ENCODE assay signal across 9 mouse cellular contexts in genomic region chr10:107123529-107124335, GRCm38 (mm10). TPM values are rescaled to one million over a fixed set of nuclear protein-coding genes. Genes with fewer than 3 reads are reported as not detected.
DNase-seq lines count a peak whose midpoint lies in the region; ATAC-seq lines count a peak whose summit lies in the region.
"Had no signal": no experiment of that assay in that cellular context is flagged by ENCODE, and none has a peak within 500 bp of the region (broad histone marks: within the 10 kb centered on the region; RNA-seq: fewer than 3 reads in every experiment).

Gene Acss3, minus strand, starts transcription at chr10:107123668.

- H3K9ac ChIP-seq in embryonic facial prominence, embryonic 15.5 days = peak within 1 kb of the TSS; percentile 12; the same call in 1 of the 2 replicates
- H3K9ac ChIP-seq in heart, embryonic 14.5 days (ENCODE audit: low read length) = peak within 1 kb of the TSS; percentile 81
- H3K9ac ChIP-seq in kidney, embryonic 15.5 days = peak within 1 kb of the TSS; percentile 48

- no peaks in the 10 kb centered on the region for H3K36me3 ChIP-seq in embryonic facial prominence, embryonic 15.5 days
- no peaks in the 10 kb centered on the region for H3K36me3 ChIP-seq in heart, embryonic 14.5 days (ENCODE audit: control insufficient read depth, insufficient read depth, low read length)
- H3K36me3 ChIP-seq in kidney, embryonic 15.5 days = no peaks in the 10 kb centered on the region

- peak; percentile 4 for DNase-seq in layer of hippocampus, adult 9-11 months
- DNase-seq in layer of hippocampus, postnatal 36 days = no peak
- DNase-seq in lung, postnatal 10 days = peak; percentile 77
- peak; percentile 67 for DNase-seq in skeletal muscle tissue, adult 2 months (ENCODE audit: low read depth, low spot score)
- DNase-seq in thymus, postnatal 0 days (ENCODE audit: low spot score) = no peak

- H3K9me3 ChIP-seq in embryonic facial prominence, embryonic 15.5 days (replicated peaks) = no peaks in the 10 kb centered on the region
- H3K9me3 ChIP-seq in heart, embryonic 14.5 days (ENCODE audit: control insufficient read depth, low read length) = no peaks in the 10 kb centered on the region
- no peaks in the 10 kb centered on the region for H3K9me3 ChIP-seq in kidney, embryonic 15.5 days (replicated peaks)

- ATAC-seq in embryonic facial prominence, embryonic 15.5 days (ENCODE audit: insufficient number of reproducible peaks, low FRiP score, low TSS enrichment, low read depth) = peak; percentile 87
- peak; percentile 86 for ATAC-seq in heart, embryonic 14.5 days (ENCODE audit: insufficient number of reproducible peaks, insufficient read depth, low FRiP score, low read depth)
- peak; percentile 97 for ATAC-seq in kidney, embryonic 15.5 days (replicated peaks; ENCODE audit: low FRiP score)

- H3K27me3 ChIP-seq in embryonic facial prominence, embryonic 15.5 days = no peaks in the 10 kb centered on the region
- no peaks in the 10 kb centered on the region for H3K27me3 ChIP-seq in heart, embryonic 14.5 days (ENCODE audit: control insufficient read depth, insufficient read depth, low read length)
- no peaks in the 10 kb centered on the region for H3K27me3 ChIP-seq in kidney, embryonic 15.5 days
- H3K27me3 ChIP-seq: CH12.LX had no signal

- peak within 1 kb of the TSS; percentile 72 for H3K27ac ChIP-seq in embryonic facial prominence, embryonic 15.5 days (replicated peaks)
- peak within 1 kb of the TSS in 1 of 2 experiments; percentile 50; a peak in 1 of 4 replicates for H3K27ac ChIP-seq in heart, embryonic 14.5 days (replicated peaks in 1 of 2; ENCODE audit: control insufficient read depth in 1 of 2, insufficient read depth in 1 of 2, low read depth in 2 of 2, low read length in 2 of 2)
- no peak within 1 kb of the TSS for H3K27ac ChIP-seq in kidney, embryonic 15.5 days

- peaks cover 6% of the 10 kb centered on the region; the same call in 1 of the 2 replicates for H3K4me1 ChIP-seq in embryonic facial prominence, embryonic 15.5 days
- 0 out of 4 replicates have a peak, but pooled peaks cover 0 to 4% of the 10 kb centered on the region in 2 experiments for H3K4me1 ChIP-seq in heart, embryonic 14.5 days (ENCODE audit: control insufficient read depth in 2 of 2, insufficient read depth in 2 of 2, low read length in 2 of 2)
- peaks cover 8% of the 10 kb centered on the region for H3K4me1 ChIP-seq in kidney, embryonic 15.5 days

- H3K4me2 ChIP-seq in embryonic facial prominence, embryonic 15.5 days (replicated peaks) = peak within 1 kb of the TSS; percentile 64
- H3K4me2 ChIP-seq in heart, embryonic 14.5 days (ENCODE audit: low read length) = peak within 1 kb of the TSS; percentile 78
- H3K4me2 ChIP-seq in kidney, embryonic 15.5 days = peak within 1 kb of the TSS; percentile 67

- H3K4me3 ChIP-seq in embryonic facial prominence, embryonic 15.5 days (replicated peaks) = peak within 1 kb of the TSS; percentile 51
- peak within 1 kb of the TSS; percentile 59 to 67 for H3K4me3 ChIP-seq in heart, embryonic 14.5 days (ENCODE audit: control insufficient read depth in 1 of 2, insufficient read depth in 1 of 2, low read depth in 1 of 2, low read length in 2 of 2)
- peak within 1 kb of the TSS; percentile 52 for H3K4me3 ChIP-seq in kidney, embryonic 15.5 days (replicated peaks)

- 1% methylated on average over 17 of the region's 17 CpGs for WGBS in embryonic facial prominence, embryonic 15.5 days
- WGBS in heart, embryonic 14.5 days = 2% methylated on average over 17 of the region's 17 CpGs
- WGBS in kidney, embryonic 15.5 days = 2% methylated on average over 17 of the region's 17 CpGs

RNA-seq across cellular contexts. Expression of gene Acss3, which starts in this region (rescaled TPM):
- 1 to 10 TPM in 1 of 2 experiments, under 1 TPM in 1; 0.47 to 1.3 TPM for total RNA-seq in layer of hippocampus, postnatal 36 days (2021)
- polyA plus RNA-seq in embryonic facial prominence, embryonic 15.5 days (2015; fragmentation: Nextera tagmentation; extraction: Ambion mirVana) = 4.0 and 4.7 TPM in 2 replicates
- 3.3 and 4.1 TPM in 2 replicates for polyA plus RNA-seq in heart, embryonic 14.5 days (2014; fragmentation: Nextera tagmentation; extraction: Ambion mirVana)
- polyA plus RNA-seq in kidney, embryonic 15.5 days (2015; fragmentation: Nextera tagmentation; extraction: Ambion mirVana) = 2.6 and 2.9 TPM in 2 replicates
- 0.08 and 0.13 TPM in 2 replicates for polyA plus RNA-seq in thymus, postnatal 0 days (2015; fragmentation: Nextera tagmentation; extraction: Ambion mirVana)
- total RNA-seq: CH12.LX had no signal

Comparison
In these comparisons a context has a peak if more than half of its experiments do, and no peak if none do; other contexts are left out.
1. DNase-seq: peak in layer of hippocampus, adult 9-11 months (single experiment), lung, postnatal 10 days (single experiment) and skeletal muscle tissue, adult 2 months (single experiment); none in layer of hippocampus, postnatal 36 days (0 of 2) and thymus, postnatal 0 days (single experiment).
2. H3K9ac ChIP-seq: peak in every context shown above with its lines; median percentile 81 in heart, embryonic 14.5 days; 48 in kidney, embryonic 15.5 days; 12 in embryonic facial prominence, embryonic 15.5 days.
3. Peak in every context shown above with its lines, with median percentiles within 50 percentile points of each other: ATAC-seq, H3K4me2 ChIP-seq and H3K4me3 ChIP-seq.